Mouse (Mus musculus) left cerebral cortex, postnatal 4 days (tissue): ENCODE data around the gene Scgb2b11. TPM values are rescaled to one million over a fixed set of nuclear protein-coding genes. Genes with fewer than 3 reads are reported as not detected.
"Not testable (repeated sequence)": the region's sequence is repeated elsewhere in the genome, so short reads cannot be mapped to it uniquely, and the experiment has no call there.

Experiments
- DNase-seq: peaks from one replicate; pipeline ENCODE4 v3.0.0-alpha.2; 2022
- intact Hi-C: fragments of 180-260 bp; cut with DNase I; formaldehyde crosslinking; loops from one replicate; pipeline ENCODE4 v1.15.1; 2025
- total RNA-seq, 2 experiments: library from RNA; stranded (reverse); gene quantifications; 2 replicates each; pipeline ENCODE4 v1.2.3; 2021

The Scgb2b11 gene
- not detected for total RNA-seq

DNA sequence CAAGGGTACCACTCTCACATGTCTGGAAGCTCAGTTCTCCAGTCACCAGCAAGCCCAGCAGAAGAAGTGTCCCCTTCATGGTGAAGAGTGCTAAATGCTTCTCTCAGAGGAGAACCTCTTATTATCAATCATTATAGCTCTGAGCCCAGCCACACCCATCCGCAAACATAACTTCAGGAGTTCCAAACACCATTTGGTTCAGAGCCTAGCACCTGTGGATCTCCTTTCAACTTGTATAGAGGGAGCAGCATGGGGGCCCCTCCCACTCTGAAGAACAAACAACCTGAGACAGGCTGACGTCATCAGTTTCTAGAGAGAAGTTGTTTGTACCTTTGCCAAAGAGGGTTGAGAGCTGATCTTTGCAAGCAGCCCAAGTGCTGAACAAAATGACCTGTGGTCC lies at the start of gene Scgb2b11:
Gene Scgb2b11 (minus strand): TSS at position 101 of the 400 bp plus-strand sequence.
- intact Hi-C loops, DNase-seq: not testable (repeated sequence)

DNA sequence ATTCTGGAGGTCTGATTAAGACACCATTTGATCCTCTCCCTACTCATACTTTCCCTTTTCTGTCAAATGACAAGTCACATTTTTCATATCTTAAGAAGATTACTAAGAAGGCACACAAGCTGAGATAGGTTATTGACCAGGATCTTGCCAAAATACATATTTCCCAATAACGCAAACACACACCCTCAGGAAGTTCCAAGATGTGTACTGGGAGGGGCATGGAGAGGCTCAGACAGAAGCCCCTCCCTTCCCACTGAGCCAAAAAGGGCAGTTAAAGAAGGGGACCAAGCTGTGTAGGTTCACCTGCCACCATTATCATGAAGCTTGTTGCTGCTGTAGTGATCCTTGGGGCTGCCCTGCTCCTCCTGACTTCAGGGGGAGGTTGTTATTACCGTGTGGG lies 11.6 kb upstream of the Scgb2b11 start, which contains the start of gene Scgb1b11:
Gene Scgb1b11 (plus strand): TSS at position 301 of the 400 bp plus-strand sequence.
- DNase-seq, intact Hi-C loops: not testable (repeated sequence)

Other genes with a start within 250 kb of the Scgb2b11 start
- gene Scgb1b10, start 110.3 kb downstream of the Scgb2b11 start, total RNA-seq = not detected
- not detected for gene Scgb1b11, start 11.7 kb upstream of the Scgb2b11 start, total RNA-seq
- not detected for gene Scgb2b12, start 116.1 kb upstream of the Scgb2b11 start, total RNA-seq
- gene Scgb1b12, start 123.0 kb upstream of the Scgb2b11 start, total RNA-seq = not detected
- not detected for gene Scgb1b29, start 230.4 kb upstream of the Scgb2b11 start, total RNA-seq